Mouse (Mus musculus) cerebellum, adult 8-10 months (tissue): Measurements from ENCODE around the gene Col26a1.
A peak's percentile ranks its signal among the peaks of the same experiment; 100 is the strongest.

Experiments used
- DNase-seq: peaks from one replicate; pipeline ENCODE4 v3.0.0; 2022

Col26a1 gene

DNA sequence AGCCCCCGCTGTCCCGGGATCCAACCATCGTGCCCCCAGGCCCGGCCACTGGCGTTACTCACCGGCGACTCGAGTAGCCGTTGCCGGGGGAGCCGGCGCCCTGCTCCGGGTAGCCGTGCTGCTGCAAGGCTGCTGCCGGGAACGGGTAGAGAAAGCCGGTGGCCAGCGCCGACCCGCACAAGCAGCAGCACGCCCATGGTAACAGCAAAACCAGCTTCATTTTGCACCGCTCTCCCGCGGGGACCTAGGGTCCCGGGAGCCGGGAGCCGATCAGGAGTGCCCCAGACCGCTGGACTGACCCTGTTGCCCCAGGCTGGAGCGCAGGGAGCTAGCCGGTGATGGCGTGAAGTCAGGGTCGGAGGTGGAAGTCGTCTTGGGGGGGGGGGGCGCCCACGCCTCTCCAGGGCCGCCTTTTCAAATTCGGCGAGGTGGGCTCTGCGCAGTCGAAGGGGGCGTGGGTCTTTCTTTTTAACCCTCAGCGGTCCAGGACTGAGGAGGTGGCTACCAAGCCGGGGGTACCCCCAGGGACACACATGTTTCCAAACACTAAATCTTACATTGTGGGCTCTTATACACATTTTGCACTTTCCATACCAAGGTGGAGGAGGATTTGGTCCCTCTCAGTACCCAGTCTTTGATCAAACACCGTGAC, at the start of gene Col26a1:
Col26a1 (minus strand) TSS at position 422 of the 652 bp plus-strand sequence.
- DNase-seq, result no peak

DNA sequence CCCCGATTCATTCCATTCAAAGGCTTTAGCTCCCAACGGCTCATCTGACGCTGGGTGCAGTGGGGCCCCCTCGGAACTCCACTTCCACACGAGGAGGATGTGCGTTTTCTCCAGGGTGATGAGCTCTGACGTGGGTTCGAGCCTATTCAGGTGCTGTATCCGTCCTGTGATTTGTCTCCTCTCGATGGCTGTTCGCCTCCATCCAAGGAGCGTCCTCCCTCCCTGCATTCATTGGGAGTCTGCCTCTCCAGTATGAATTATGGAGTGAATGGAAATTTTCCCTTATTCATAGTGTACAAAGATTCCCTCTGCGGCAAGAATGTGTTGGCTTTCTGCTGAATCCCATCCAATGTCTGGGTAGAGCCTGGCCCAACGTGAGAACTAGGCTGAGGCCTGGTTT, 48.9 kb upstream of the Col26a1 start:
- DNase-seq, result no peak

DNA sequence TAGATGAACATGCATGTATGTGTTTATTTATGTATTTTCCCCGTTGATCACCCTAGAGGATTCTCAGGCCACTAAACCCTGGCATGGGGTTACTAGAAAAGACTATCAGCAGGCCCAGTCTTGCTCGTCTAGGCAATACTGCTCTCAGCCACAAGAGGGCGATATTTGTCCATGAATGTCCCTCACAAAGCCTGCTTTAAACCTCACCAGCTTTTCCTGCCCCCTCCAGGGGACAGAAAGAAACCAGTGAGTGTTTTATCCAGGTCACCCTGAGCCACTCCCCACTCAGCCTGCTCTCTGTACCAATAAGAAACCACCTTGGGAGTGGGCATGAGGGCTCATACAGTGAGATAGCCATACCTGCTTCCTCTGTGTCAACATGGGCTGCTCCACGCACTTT, 46.1 kb upstream of the Col26a1 start:
- DNase-seq, result peak; percentile 78

DNA sequence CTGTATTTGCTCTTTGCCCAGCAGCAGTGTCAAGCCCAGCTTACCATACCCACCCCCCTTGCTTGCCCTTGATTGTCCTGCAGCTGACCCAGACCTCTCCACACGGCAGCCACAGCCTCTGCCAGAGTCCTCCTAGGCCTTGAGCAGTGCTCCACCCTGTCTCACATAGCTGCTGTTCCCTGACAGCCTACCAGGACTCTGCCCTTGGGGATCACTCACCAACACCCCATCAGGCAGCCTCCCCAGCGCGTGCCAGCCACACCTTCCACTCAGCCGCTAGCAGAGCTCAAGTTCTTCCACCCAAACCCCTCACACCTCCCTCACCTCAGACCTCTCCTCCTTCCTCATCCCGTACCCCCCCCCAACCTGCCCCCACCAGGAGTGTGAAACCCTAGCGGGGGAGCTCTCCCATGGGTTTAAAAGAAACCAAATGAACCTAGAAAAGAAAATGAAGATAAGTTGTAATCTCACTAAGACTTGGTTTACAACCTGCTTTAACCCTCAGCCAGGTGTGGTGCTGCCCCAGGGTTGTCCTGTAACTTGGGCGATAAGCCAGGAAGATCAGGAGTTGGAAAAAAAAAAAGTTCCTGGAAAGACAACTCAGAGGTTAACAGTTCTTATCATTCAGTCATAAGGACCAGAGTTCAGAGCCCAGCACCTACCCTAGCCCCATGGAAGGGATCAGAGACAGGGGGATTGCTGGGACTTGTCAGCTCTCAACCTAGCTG, 40.9 kb upstream of the Col26a1 start:
- no peak for DNase-seq

DNA sequence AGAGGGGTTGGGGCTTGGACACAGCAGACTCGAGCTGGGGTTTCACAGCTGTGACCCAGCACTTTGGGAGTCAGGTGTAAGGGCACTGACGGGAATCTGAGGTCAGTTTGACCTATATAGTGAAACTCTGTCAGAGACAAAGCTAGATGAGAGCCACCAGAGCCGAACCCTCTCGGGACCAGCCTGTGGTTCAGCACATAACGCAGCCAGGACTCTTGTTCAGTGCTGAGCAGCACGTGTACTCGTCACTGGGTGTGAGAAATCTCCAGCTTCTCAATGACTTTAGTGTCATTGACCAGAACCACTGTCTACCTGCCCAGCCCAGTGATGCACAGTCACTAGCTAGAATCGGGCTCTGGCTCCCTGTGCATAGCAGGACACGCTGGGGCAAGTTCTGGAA, 39.8 kb upstream of the Col26a1 start:
- DNase-seq, result no peak

DNA sequence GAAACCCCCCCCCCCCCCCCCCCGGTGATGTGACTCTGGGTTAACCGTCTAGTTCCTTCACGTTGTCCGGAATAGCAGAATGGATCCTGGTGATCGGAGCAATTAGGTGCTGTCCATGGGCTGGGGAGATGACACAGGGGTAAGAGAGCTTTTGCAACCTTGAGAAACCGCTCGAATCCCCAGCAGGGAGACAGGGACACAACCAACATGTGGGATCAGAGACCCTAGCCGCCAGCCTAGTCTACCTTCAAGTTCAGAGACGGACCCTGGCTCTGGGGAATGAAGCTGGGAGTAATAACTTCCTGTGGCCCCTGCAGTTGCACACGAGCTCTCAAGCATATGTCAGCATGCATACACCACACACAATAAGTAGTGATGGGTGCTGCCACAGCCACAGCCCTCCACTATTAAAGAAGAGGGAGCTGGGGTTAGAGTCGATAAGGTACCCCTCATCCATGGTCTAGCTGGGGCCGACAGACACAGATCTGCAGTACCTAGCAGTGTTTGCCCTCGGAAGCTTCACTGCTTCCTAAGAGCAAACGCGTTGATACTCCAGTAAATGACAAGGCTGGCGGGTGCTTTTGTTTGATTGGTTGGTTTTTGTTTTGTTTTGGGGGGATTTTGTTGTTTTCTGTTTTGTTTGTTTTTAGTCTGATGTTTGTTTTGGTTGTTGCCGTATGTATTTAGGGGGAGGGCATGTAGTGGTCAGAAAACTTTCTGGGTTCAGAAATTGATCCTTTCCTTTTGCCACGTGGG, 36.7 kb upstream of the Col26a1 start:
- peak; percentile 28 for DNase-seq

DNA sequence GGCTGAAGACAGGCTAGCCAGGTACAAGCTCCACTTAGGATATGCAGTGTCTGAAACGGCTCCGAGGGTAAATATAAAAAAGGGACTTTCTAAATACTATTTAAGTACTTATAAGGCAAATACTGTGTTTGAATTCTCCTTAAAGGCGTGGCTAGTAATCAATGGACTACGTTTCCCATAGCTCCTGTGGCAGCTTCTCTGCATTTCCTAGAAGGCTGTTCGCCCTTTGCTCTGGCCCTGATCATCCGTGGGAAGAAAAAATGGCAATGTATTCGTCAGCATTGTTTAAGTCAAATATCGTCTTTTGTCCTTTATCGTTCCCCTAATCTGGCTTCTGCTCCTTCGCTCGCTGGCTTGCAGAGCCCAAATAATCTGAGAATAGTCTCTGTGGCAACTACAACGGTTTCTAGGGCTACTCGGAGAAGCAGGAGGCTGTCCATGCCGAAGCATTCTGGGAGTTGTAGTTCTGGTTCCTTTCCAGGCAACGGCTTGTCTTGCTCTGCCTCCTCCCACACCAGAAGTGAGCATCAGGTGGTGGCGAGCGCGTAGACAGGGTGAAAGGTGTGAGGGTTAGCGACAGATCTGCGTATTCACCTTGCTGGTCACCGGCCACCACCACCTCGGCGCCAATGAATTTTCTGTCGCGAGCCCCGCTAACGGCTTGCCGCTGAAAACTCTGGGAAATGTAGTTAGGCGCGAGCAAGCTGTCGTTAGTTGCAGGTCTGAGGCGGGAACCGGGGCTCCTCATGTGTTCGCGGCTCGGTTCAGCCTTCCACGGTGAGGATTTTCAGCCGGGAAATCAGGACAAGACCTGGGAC, 35.9 kb upstream of the Col26a1 start:
- peak; percentile 80 for DNase-seq

DNA sequence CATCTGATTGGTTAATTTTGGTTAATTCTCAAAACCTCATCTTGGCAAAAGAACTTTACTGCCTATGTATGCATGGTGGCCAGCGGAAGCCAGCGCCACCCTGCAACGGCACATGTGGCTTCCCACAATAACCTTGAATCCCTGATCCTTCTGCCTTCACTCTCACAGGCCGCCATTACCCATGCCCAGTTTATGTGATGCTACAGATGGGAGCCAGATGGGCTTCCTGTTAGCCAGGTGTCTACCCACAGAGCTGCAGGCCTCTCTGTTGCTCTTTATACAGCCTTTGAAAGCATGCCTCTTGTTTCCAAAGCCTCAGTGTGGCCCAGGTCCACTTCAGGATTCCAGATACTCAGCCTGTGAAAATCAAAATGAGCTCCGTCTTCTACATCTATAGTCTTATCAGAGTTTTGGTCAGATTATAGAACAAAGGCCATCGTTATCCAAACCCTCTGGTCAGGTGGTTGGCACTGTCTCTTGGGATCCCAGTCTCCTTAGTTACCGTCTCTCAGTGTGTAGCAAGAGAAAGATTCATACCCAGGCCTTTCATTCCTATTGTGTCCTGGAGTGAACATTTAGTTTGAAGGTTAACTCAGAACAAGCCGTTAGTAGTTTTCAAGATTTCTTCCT, 34.7 kb upstream of the Col26a1 start:
- DNase-seq, result no peak

DNA sequence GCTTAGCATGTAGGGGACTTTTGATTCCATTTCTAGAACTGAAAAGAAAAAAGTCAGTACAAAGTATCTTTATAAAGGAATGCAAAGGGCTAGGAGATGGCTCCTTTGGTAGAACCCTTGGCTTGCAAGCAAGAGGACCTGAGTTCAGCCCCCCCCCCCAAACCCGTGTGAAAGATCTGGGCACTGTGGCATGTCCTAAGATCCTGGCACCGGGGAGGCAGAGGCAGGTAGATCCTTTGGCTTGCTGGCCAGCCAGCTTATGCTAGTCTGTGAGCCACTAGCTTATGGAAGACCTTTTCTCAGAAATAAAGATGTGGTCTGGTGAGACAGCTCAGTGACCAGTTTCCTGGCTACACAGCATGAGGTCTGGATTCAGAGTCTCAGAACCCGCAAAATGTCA, 31.2 kb upstream of the Col26a1 start:
- DNase-seq, result no peak

DNA sequence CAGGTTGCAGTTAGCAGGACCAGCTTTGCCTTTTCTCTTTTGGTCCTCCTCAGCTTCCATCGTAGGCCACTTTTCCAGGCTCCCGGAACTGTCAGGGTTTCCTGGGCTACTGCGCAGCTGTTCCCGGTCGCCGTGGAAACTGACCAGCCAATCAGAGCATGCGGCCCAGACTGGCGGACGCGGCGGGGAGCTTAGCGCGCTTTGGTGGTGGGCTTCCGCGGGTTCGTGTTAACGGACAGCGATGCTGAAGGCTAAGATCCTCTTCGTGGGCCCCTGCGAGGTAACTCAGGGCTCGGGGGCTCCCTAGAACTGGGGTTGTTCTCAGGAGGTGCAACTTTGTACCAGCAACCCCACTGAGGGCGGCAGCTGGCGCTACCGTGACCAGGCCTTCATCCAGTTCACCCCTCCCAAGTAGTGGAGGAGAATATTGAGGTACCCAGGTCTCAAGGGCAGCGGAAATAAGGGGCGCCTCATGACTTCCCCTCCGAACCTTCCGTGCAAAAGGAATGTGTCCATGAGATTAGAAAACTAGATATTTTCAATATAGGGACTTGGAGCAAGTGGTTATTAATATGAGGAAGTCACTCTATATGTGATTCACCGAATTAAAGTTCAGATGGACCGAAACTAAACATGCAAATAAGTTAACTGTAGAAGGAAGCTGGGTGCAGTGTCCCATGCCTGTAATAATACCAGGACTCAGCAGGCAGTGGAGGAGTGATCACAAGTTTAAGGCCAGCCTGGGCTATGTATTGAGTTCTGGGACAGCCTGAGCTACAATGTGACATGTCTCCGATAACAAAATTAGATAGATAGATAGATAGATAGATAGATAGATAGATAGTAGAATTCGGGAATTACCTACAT, 25.2 kb upstream of the Col26a1 start, which contains the start of gene Ift22:
Ift22 (plus strand) TSS at position 160 of the 867 bp plus-strand sequence.
- DNase-seq, result peak; percentile 93

DNA sequence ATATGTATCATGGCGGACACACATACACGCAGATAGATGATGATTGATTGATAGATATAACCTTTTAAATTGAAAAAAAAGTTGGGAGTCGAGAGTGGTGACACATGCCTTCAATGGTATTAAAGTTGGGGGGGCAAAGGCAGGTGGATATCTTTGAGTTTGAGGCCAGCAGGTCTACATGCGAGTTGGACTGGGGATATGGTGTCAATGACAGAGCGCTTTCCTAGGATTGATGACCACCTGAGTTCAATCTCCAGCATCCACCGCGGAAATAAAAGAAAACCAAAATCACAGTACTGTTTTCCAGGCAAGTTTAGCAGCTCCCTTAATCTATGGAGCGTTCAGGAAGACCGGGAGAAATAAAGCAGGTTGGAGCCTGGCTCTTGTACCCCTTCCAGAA, 24.6 kb upstream of the Col26a1 start:
- no peak for DNase-seq

DNA sequence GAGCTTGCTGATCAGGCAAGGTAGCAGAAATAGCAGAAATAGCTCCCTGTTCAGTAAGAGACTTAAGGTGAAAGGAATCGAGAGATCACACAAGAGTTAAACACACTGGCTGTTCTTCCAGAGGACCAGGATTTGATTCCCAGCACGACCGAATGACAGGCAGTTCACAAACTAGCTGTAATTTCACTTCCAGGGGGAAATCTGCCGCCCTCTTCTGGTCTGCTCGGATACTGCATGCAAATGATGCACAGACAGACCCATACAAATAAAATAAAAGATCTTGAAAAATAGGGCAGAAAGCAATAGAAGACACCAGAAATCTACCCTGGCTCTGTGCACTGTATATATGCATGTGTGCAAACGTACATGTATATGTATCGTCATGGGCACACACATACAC, 22.6 kb upstream of the Col26a1 start:
- no peak for DNase-seq

DNA sequence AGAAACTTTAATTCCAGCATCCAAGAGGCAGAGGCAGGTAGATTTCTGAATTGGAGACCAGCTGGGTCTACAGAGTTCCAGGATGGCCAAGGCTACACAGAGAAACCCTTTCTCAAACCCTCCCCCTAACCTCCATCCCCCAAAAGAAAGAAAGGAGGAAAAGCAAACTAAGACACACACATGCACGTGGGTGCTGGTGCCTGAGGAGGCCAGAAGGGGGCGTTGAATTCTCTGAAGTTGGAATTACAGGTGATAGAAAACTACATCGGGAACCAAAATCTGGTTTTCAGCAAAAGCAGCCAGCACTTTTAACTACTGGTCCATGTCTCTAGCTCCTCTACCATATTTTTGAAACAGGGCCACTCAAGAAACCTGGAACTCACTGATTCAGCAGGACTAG, 21.6 kb upstream of the Col26a1 start:
- no peak for DNase-seq

DNA sequence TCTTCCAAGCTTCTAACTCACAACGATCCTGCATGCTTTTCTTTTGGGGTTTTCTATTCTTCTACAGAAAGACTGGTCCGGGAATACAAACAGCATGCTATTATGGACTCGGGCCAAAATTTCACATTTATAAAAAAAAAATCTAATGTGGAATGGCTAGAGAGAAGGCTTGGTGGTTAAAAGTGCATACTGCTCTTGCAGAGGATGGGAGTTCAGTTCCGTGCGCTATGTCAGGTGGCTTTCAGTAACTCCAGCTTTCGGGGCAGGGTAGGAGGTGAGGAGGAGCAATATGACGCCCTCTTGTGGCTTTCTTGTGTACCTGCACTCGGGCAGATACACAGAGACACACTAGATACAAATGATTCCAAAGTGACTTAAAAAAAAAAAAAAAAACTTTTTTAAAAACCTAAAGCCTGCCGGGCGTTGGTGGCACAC, 12.5 kb upstream of the Col26a1 start:
- no peak for DNase-seq

DNA sequence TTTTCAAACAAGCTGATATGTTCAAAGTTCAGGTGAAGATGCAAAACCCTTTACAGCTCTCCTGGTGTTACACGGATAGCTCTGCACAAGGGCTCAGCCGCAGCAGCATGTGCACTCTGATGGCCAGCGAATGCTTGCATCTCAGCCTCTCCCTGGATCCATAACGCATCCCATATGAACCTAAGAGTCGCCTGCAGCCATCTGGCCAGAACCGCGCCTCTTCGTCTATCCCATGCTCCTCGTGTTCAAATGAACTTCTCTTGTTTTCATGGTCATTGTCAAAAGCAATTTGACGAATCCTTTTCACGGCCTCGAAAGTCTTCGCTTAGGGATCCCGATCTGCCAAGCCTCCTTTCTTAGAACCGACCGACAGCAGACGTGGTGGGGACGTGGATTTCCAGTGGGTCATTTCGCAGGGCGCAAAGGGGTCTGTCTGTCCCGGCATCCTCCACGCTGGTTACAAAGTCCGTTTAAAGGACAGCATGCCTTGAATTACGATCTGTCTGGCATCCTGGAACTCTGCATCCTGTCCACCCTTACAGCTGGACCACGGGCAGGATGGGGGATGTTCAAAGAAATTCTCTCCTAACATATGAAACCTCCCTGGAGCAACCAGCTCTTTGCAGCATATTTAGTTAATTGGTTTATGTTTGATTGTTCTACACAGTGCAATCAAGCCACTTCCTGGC, 12.0 kb upstream of the Col26a1 start:
- DNase-seq, result no peak

DNA sequence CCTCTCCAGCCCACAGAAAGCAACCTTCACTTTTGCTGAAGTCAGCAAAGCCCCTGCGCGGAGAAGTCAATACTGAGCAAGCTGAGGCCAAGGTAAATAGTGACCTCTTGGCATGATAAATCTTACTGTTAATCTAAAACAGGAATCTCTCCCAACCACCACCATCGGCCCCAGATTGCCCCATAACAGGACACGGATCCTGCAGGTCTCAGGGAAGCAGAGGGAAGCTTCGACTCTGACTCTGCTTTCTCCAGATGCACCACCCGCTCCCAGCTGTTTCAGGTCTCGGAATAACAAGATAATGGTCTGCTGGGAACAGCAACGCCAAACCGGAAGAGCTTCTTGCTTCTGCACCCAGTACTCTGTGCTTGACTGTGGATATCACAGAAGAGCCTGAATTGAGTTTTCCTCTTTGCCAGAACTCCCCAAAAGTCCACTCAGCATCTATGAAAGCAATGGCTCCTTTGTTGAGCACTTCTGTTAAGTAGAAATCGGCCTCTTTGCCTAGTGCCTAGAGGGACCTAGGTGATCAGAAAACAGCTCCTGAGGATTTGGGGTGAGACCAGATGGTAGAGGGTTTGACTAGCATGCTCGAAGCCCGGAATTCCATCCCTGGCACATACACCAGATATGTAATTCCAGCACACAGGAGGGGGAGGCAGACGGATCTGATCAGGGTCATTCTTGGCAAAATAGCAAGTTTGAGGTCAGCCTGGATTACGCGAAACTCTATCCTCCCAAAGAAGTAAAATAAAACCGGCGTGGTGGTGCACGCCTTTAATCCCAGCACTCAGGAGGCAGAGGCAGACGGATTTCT, 5.7 kb upstream of the Col26a1 start:
- DNase-seq, result no peak

DNA sequence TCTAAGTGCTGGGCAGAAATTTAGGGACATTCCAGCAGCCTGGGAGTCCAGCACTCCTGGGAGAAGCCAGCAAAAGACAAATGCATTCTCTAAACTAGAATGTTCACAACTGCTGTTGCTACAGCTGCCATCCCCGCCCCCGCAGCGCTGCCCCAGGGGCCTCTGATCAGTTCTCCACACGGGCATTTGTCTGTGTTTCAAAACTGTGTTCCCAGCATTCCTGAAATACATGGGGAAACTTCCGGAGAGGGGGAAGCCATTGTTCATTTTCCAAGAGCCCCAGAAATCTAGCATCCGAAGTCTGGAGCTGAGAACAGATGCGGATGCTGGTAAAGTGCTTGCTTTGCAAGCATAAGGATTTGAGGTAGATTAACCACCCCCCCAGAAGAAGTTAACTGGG, 3.9 kb upstream of the Col26a1 start:
- DNase-seq, result no peak

DNA sequence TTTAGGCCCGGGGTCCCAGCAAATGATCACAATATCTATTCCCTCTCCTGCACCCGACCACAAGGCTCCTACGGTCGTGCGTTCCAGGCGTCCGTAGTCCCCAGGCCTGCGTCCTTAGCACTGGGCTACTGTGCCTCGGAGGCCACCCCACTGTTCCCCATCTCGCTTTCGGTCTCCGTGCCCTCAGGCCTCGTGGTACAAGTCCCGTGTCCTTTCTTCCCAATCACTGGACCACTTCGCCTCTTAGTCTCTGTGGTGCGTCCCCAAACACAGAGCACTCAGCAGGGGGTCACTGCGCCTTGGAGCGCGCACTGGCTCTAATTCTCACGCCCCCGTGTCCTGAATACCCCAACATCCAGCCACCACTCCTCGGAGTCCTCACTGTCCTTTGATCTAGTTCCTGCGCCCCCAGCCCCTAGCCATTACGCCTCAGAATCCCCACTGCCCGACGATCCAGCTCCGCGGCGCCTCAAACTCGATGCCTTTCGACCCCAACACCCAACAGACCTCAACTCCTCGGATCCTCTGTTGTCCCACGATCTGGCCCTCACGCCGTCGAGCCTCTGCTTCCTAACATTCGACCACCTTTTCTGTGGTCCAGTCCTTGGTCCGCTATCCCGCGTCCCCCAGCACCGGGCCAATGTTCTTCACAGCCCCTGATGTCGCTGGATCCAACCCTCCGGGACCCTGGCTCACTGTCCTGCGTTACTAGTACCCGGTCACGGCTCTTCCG, 788 bp downstream of the Col26a1 start:
- DNase-seq, result no peak

DNA sequence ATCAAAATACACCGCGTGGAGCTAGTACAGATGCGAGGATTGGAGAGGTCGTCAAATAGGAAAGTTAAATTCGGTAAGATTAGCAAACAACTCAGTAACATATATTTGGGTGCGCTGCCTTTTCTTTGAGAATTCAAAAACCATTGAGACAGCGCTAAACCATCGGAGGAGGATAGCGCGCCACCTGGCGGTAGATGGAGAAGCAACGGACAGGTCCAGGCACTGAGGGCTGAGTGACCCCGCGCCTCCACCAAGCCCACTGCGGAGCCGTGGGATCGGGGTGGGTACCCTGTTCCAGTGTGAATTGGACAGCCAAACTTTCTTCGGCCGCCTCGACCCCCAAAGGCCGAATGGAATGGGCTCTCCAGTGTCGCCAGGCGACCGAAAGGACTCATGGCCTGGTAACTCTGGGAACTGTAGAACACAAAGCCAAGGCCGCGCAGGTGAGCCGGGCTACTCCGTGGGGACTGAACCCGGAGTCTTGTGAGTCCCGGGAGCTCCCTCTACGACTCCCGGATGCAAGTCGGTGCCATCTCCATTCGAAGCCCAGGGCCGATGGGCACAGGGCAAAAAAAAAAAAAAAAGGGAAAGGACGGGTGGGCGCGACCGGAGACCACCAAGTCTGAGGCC, 1.5 kb downstream of the Col26a1 start:
- DNase-seq, result peak; percentile 62
